Mouse (Mus musculus): ENCODE data around the gene F11. TPM values are rescaled to one million over a fixed set of nuclear protein-coding genes. Genes with fewer than 3 reads are reported as not detected.

Gene F11
- polyA plus RNA-seq, 1 experiment from 2014 or later: not detected

- DNase-seq (ENCODE audit: low spot score): no peak
- Histone ChIP-seq H3K27ac (no peak overlapping the region), H3K4me1 (peaks cover 5% of the 10 kb centered on the region; the same call in 1 of the 2 replicates), H3K9me3 (no peaks in the 10 kb centered on the region), H3K27me3 (ENCODE audit: insufficient read depth, poor library complexity, severe bottlenecking) (peaks cover 8% of the 10 kb centered on the region; the same call in 1 of the 2 replicates), H3K4me3 (no peak overlapping the region), H3K36me3 (no peaks in the 10 kb centered on the region)
- WGBS: 77% methylated on average over 6 of the region's 6 CpGs
Observed at GRCm38 (mm10) chr8:45235228-45235627, 26.6 kb downstream of the F11 start.

- H3K27ac ChIP-seq: no peak overlapping the region
- H3K9me3 ChIP-seq: no peaks in the 10 kb centered on the region
- 68% methylated on average over 3 of the region's 3 CpGs for WGBS
- no peaks in the 10 kb centered on the region for H3K36me3 ChIP-seq
- H3K4me3 ChIP-seq: no peak overlapping the region
- H3K27me3 ChIP-seq (ENCODE audit: insufficient read depth, poor library complexity, severe bottlenecking): peaks cover 8% of the 10 kb centered on the region; the same call in 1 of the 2 replicates
- no peak for DNase-seq (ENCODE audit: low spot score)
- peaks cover 5% of the 10 kb centered on the region; the same call in 1 of the 2 replicates for H3K4me1 ChIP-seq
Observed at GRCm38 (mm10) chr8:45233256-45233655, 28.6 kb downstream of the F11 start.

- H3K27ac ChIP-seq: no peak overlapping the region
- no peaks in the 10 kb centered on the region for H3K9me3 ChIP-seq
- DNase-seq (ENCODE audit: low spot score): no peak
- no peaks in the 10 kb centered on the region for H3K4me1 ChIP-seq
- 74% methylated on average over 6 of the region's 6 CpGs for WGBS
- H3K27me3 ChIP-seq (ENCODE audit: insufficient read depth, poor library complexity, severe bottlenecking): no peaks in the 10 kb centered on the region
- no peaks in the 10 kb centered on the region for H3K36me3 ChIP-seq
- H3K4me3 ChIP-seq: no peak overlapping the region
Observed at GRCm38 (mm10) chr8:45202476-45202875, 59.4 kb downstream of the F11 start.

- DNase-seq (ENCODE audit: low spot score): no peak
- no peak overlapping the region for H3K4me3 ChIP-seq
- H3K27ac ChIP-seq: no peak overlapping the region
- H3K27me3 ChIP-seq (ENCODE audit: insufficient read depth, poor library complexity, severe bottlenecking): no peaks in the 10 kb centered on the region
- no peaks in the 10 kb centered on the region for H3K9me3 ChIP-seq
- WGBS: 80% methylated on average over 5 of the region's 5 CpGs
- no peaks in the 10 kb centered on the region for H3K4me1 ChIP-seq
- no peaks in the 10 kb centered on the region for H3K36me3 ChIP-seq
Observed at GRCm38 (mm10) chr8:45201605-45202004, 60.2 kb downstream of the F11 start.

GRCm38 (mm10) chr8:45197294-45197693 is 64.5 kb downstream of the F11 start:
- DNase-seq (ENCODE audit: low spot score): no peak
- H3K27ac ChIP-seq: no peak overlapping the region
- H3K27me3 ChIP-seq (ENCODE audit: insufficient read depth, poor library complexity, severe bottlenecking): no peaks in the 10 kb centered on the region
- no peaks in the 10 kb centered on the region for H3K36me3 ChIP-seq
- H3K9me3 ChIP-seq: no peaks in the 10 kb centered on the region
- no peaks in the 10 kb centered on the region for H3K4me1 ChIP-seq
- WGBS: 85% methylated on average over 5 of the region's 5 CpGs
- H3K4me3 ChIP-seq: no peak overlapping the region

GRCm38 (mm10) chr8:45195954-45196526 is 65.8 kb downstream of the F11 start:
- Histone ChIP-seq H3K9me3 (no peaks in the 10 kb centered on the region), H3K4me3 (no peak overlapping the region), H3K4me1 (no peaks in the 10 kb centered on the region), H3K27me3 (ENCODE audit: insufficient read depth, poor library complexity, severe bottlenecking) (no peaks in the 10 kb centered on the region), H3K27ac (no peak overlapping the region), H3K36me3 (no peaks in the 10 kb centered on the region)
- 81% methylated on average over 8 of the region's 8 CpGs for WGBS
- DNase-seq (ENCODE audit: low spot score): no peak

Other genes with a start within 250 kb of the F11 start
- gene Mtnr1a, start 192.9 kb downstream of the F11 start, polyA plus RNA-seq (2016; fragmentation: Nextera tagmentation; extraction: Ambion mirVana): 0.08 and 0.30 TPM in 2 replicates
- gene Klkb1, start 32.8 kb upstream of the F11 start, polyA plus RNA-seq (2016; fragmentation: Nextera tagmentation; extraction: Ambion mirVana): not detected in 2 replicates
- gene Gm45753, start 46.4 kb upstream of the F11 start, polyA plus RNA-seq (2016; fragmentation: Nextera tagmentation; extraction: Ambion mirVana): not detected in 2 replicates
- gene Cyp4v3, start 71.2 kb upstream of the F11 start, polyA plus RNA-seq (2016; fragmentation: Nextera tagmentation; extraction: Ambion mirVana): 0.26 and 0.37 TPM in 2 replicates
- gene Fam149a, start 120.3 kb upstream of the F11 start, polyA plus RNA-seq (2016; fragmentation: Nextera tagmentation; extraction: Ambion mirVana): 7.7 and 8.8 TPM in 2 replicates
- 0.79 and 1.6 TPM in 2 replicates for gene Tlr3, start 149.0 kb upstream of the F11 start, polyA plus RNA-seq (2016; fragmentation: Nextera tagmentation; extraction: Ambion mirVana)
- 134 and 278 TPM in 2 replicates for gene Sorbs2, start 245.8 kb upstream of the F11 start, polyA plus RNA-seq (2016; fragmentation: Nextera tagmentation; extraction: Ambion mirVana)